11 mouse cellular contexts compared by ENCODE assay signal in genomic region chr2:105677434-105678105, GRCm38 (mm10). TPM values are rescaled to one million over a fixed set of nuclear protein-coding genes. Genes with fewer than 3 reads are reported as not detected.
A peak's percentile ranks its signal among the peaks of the same experiment; 100 is the strongest.
DNase-seq lines count a peak whose midpoint lies in the region; ATAC-seq lines count a peak whose summit lies in the region.
"Had no signal": no experiment of that assay in that cellular context is flagged by ENCODE, and none has a peak within 500 bp of the region (broad histone marks: within the 10 kb centered on the region; RNA-seq: fewer than 3 reads in every experiment).

No protein-coding gene starts in this region.

- H3K4me2 ChIP-seq in hindbrain, embryonic 11.5 days (replicated peaks; ENCODE audit: low read depth, low read length), result peak overlapping the region; percentile 57

- peak overlapping the region; percentile 34; the same call in 1 of the 2 replicates for H3K27ac ChIP-seq in hindbrain, embryonic 11.5 days (ENCODE audit: low read depth, low read length)
- H3K27ac ChIP-seq: heart, embryonic 13.5 days; liver, embryonic 14.5 days had no signal

- no peak for ATAC-seq in hindbrain, embryonic 11.5 days (ENCODE audit: low FRiP score)

- DNase-seq in heart, adult 11 months, result peak; percentile 56
- DNase-seq in heart, postnatal 14 days, result no peak
- DNase-seq in ZHBTc4 (ENCODE audit: low read depth, low spot score), result peak; percentile 77
- peak; percentile 56 for DNase-seq in hindbrain, embryonic 11.5 days (ENCODE audit: low spot score)
- DNase-seq in neural tube, embryonic 10.5 days (ENCODE audit: extremely low spot score, low spot score), result peak; percentile 53
- DNase-seq in left cerebral cortex, adult 9 months (ENCODE audit: low spot score in 2 of 2), result no peak
- DNase-seq in gastrocnemius, postnatal 25 days, result no peak
- DNase-seq in layer of hippocampus, postnatal 10 days (ENCODE audit: low spot score in 2 of 2), result no peak

- H3K9me3 ChIP-seq in hindbrain, embryonic 11.5 days (ENCODE audit: control insufficient read depth, low read length), result no peaks in the 10 kb centered on the region
- H3K9me3 ChIP-seq: heart, embryonic 13.5 days had no signal

- H3K36me3 ChIP-seq in hindbrain, embryonic 11.5 days (ENCODE audit: control insufficient read depth, insufficient read depth, low read length), result no peaks in the 10 kb centered on the region
- H3K36me3 ChIP-seq: heart, embryonic 13.5 days had no signal

- WGBS in hindbrain, embryonic 11.5 days, result under 1% methylated on average over 11 of the region's 11 CpGs

- peaks cover 45% of the 10 kb centered on the region for H3K27me3 ChIP-seq in hindbrain, embryonic 11.5 days (ENCODE audit: control insufficient read depth, insufficient read depth, low read length)

- H3K4me3 ChIP-seq in hindbrain, embryonic 11.5 days (ENCODE audit: low read depth, low read length), result peak overlapping the region; percentile 58
- H3K4me3 ChIP-seq: erythroblast, embryonic 14.5 days had no signal

- H3K9ac ChIP-seq in hindbrain, embryonic 11.5 days (ENCODE audit: low read depth, low read length), result peak overlapping the region; percentile 91
- H3K9ac ChIP-seq: heart, embryonic 13.5 days; liver, embryonic 14.5 days had no signal

- H3K4me1 ChIP-seq in hindbrain, embryonic 11.5 days (replicated peaks; ENCODE audit: control insufficient read depth, insufficient read depth, low read length), result peaks cover 14% of the 10 kb centered on the region

- intact Hi-C loops in heart, postnatal 14 days (cut with DNase I), result loop anchor here (5.0 kb wide), 1 partner anchor 550 kb away; the partner anchor contains the start of gene Wt1

RNA-seq across cellular contexts. Expression of gene Pax6, which starts 8.9 kb away (rescaled TPM):
- not detected for total RNA-seq in heart, postnatal 14 days (2021)
- 23.9 and 26.8 TPM in 2 replicates for polyA plus RNA-seq in hindbrain, embryonic 11.5 days (2014; fragmentation: Nextera tagmentation; extraction: Ambion mirVana)
- not detected for total RNA-seq in gastrocnemius, postnatal 25 days (2021)
- total RNA-seq in layer of hippocampus, postnatal 10 days (2021), result 10 to 100 TPM; 11.8 to 13.5 TPM

Comparison
In these comparisons a context has a peak if more than half of its experiments do, and no peak if none do; other contexts are left out.
1. DNase-seq: peak in heart, adult 11 months (single experiment), ZHBTc4 (single experiment), hindbrain, embryonic 11.5 days (single experiment) and neural tube, embryonic 10.5 days (single experiment); none in heart, postnatal 14 days (0 of 2), left cerebral cortex, adult 9 months (0 of 2), gastrocnemius, postnatal 25 days (single experiment) and layer of hippocampus, postnatal 10 days (0 of 2).
2. RNA of gene Pax6, which starts 8.9 kb away (total RNA-seq): 11.8 to 13.5 TPM in layer of hippocampus, postnatal 10 days; not detected in heart, postnatal 14 days and not detected in gastrocnemius, postnatal 25 days; every median in the first group is over 10 times any median in the second.